Mouse (Mus musculus) heart, embryonic 11.5 days (tissue): ENCODE measurements around the gene Pappa. TPM values are rescaled to one million over a fixed set of nuclear protein-coding genes. Genes with fewer than 3 reads are reported as not detected.

Experiments used
- ATAC-seq: fragments of 200-750 bp; cut with Nextera tagmentation; replicated peaks from 2 replicates; pipeline ENCODE4 v1.8.0; 2017; ENCODE audit warnings: moderate library complexity; ENCODE audit not compliant: insufficient number of reproducible peaks, low FRiP score, low TSS enrichment
- H3K27ac ChIP-seq: fragments of 300-500 bp; sonication (generic); 2 replicates; pipeline ENCODE4 v1.5.1; 2014; ENCODE audit warnings: mild to moderate bottlenecking, low read depth, low read length
- H3K27me3 ChIP-seq: fragments of 300-500 bp; sonication (generic); 2 replicates; pipeline ENCODE4 v1.6.1; 2014; ENCODE audit warnings: mild to moderate bottlenecking, low read length, mixed read lengths; ENCODE audit not compliant: control insufficient read depth, insufficient read depth
- H3K36me3 ChIP-seq: fragments of 300-500 bp; sonication (generic); 2 replicates; pipeline ENCODE4 v1.6.1; 2014; ENCODE audit warnings: mild to moderate bottlenecking, low read length, moderate library complexity, mixed read lengths; ENCODE audit not compliant: control insufficient read depth, insufficient read depth
- H3K4me1 ChIP-seq: fragments of 300-500 bp; sonication (generic); 2 replicates; pipeline ENCODE4 v1.6.1; 2014; ENCODE audit warnings: low read length; ENCODE audit not compliant: control insufficient read depth, insufficient read depth
- H3K4me2 ChIP-seq: fragments of 300-500 bp; sonication (generic); 2 replicates; pipeline ENCODE4 v1.6.1; 2014; ENCODE audit warnings: mild to moderate bottlenecking, moderate library complexity
- H3K4me3 ChIP-seq: fragments of 300-500 bp; sonication (generic); 2 replicates; pipeline ENCODE4 v1.5.1; 2014; ENCODE audit warnings: low read depth, low read length
- H3K9ac ChIP-seq: fragments of 300-500 bp; sonication (generic); 2 replicates; pipeline ENCODE4 v1.6.1; 2014; ENCODE audit warnings: mild to moderate bottlenecking, low read depth, low read length, moderate library complexity
- H3K9me3 ChIP-seq: fragments of 300-500 bp; sonication (generic); replicated peaks from 2 replicates; pipeline ENCODE4 v1.6.1; 2016; ENCODE audit warnings: low read length; ENCODE audit not compliant: control insufficient read depth
- WGBS: fragments of 180-500 bp; shearing (Covaris S2); extraction: QIAGEN DNeasy Blood & Tissue Kit; methylation state at CpG from one replicate; pipeline ENCODE4 v1.1.7; 2014; ENCODE audit not compliant: insufficient replicate concordance; 5-methylcytosine and 5-hydroxymethylcytosine counted together
- polyA plus RNA-seq: library from polyadenylated mRNA; unstranded; fragments of >200 nt; fragmentation: Nextera tagmentation; extraction: Ambion mirVana; gene quantifications from 2 replicates; pipeline ENCODE4 v1.2.1, GENCODE M21; 2014

Pappa gene
- polyA plus RNA-seq, 1 experiment from 2014 or later, result 1.3 TPM

DNA sequence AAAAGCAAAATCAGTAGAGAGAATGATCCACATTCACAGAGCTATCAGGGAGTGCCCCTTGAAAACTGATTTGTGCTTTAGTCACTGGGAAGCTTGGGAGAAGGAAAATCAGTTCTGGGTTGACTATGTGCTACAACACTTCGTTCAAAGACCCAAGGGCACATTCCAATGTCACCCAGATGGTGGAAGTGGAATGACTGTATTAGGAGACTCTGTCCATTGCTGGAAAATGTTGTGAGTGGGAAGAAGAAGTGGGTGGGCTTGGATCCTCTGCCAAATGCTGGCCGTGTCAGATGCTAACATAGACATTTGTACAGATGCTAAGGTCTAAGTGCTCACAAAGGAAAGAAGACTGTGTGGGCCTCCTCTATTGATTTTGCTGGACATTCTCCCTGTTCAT lies 29.6 kb downstream of the Pappa start:
- WGBS, result 49% methylated on average over 2 of the region's 2 CpGs
- no peak overlapping the region for H3K27ac ChIP-seq

GRCm38 (mm10) chr4:65156231-65156630 lies 32.3 kb downstream of the Pappa start:
- Histone ChIP-seq H3K9ac (no peak overlapping the region), H3K9me3 (no peaks in the 10 kb centered on the region), H3K4me3 (no peak overlapping the region), H3K27ac (no peak overlapping the region), H3K4me1 (no peaks in the 10 kb centered on the region; the same call in none of the 2 replicates), H3K27me3 (no peaks in the 10 kb centered on the region), H3K4me2 (no peak overlapping the region), H3K36me3 (no peaks in the 10 kb centered on the region)
- WGBS, result 83% methylated on average over 10 of the region's 10 CpGs
- ATAC-seq, result no peak

More for the DNA sequence above, 29.6 kb downstream of the Pappa start:
- no peak overlapping the region for H3K4me3 ChIP-seq
- no peak for ATAC-seq
- no peak overlapping the region for H3K4me2 ChIP-seq
- H3K27me3 ChIP-seq, result no peaks in the 10 kb centered on the region
- no peaks in the 10 kb centered on the region for H3K36me3 ChIP-seq
- H3K4me1 ChIP-seq, result no peaks in the 10 kb centered on the region
- no peak overlapping the region for H3K9ac ChIP-seq
- no peaks in the 10 kb centered on the region for H3K9me3 ChIP-seq

DNA sequence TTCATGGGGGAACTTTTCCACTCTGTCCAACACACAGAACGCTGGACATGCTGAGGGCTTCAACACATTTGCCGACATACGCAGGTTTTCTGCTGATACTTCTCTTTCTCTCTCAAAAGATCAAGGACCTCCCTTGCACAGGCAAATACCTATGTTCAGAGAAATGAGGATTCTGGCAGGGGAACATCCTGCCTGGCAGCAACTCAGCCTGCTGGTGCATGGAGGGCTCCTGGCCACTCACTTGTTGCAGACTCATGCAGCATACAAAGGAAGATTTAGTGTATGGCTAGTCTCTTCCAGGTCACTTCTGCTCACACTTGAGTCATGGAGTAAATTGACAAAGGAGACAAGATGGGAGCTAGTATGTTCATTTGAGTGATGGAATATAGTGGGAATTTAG lies 34.7 kb downstream of the Pappa start:
- Histone ChIP-seq H3K4me2 (no peak overlapping the region), H3K4me1 (no peaks in the 10 kb centered on the region; the same call in none of the 2 replicates), H3K36me3 (no peaks in the 10 kb centered on the region), H3K4me3 (no peak overlapping the region), H3K9me3 (no peaks in the 10 kb centered on the region), H3K9ac (no peak overlapping the region), H3K27ac (no peak overlapping the region), H3K27me3 (no peaks in the 10 kb centered on the region)
- 83% methylated on average over 3 of the region's 3 CpGs for WGBS
- no peak for ATAC-seq

DNA sequence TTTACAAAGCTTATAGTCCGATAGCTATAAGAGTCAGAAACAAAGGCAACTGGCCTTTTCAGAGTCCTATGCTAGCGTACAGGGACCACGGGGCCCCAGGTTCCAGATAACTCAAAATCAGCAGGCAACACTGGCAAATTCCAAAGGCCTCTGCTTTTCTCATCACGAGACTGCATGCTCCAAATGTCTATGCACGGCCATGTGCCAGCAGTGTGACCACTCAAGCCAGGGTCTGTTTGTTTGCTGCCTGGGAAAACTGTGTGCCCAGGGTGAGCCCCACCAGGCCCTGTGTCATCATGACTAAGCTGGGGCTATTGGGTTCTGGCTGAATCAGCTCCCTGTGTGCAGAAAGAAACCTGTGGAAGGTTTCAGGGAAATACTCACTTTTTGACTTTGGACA lies 35.5 kb downstream of the Pappa start:
- Histone ChIP-seq H3K27ac (no peak overlapping the region), H3K4me1 (no peaks in the 10 kb centered on the region; the same call in none of the 2 replicates), H3K4me2 (no peak overlapping the region), H3K9me3 (no peaks in the 10 kb centered on the region), H3K4me3 (no peak overlapping the region), H3K27me3 (no peaks in the 10 kb centered on the region), H3K36me3 (no peaks in the 10 kb centered on the region), H3K9ac (no peak overlapping the region)
- WGBS, result 46% methylated on average over 5 of the region's 5 CpGs
- no peak for ATAC-seq

DNA sequence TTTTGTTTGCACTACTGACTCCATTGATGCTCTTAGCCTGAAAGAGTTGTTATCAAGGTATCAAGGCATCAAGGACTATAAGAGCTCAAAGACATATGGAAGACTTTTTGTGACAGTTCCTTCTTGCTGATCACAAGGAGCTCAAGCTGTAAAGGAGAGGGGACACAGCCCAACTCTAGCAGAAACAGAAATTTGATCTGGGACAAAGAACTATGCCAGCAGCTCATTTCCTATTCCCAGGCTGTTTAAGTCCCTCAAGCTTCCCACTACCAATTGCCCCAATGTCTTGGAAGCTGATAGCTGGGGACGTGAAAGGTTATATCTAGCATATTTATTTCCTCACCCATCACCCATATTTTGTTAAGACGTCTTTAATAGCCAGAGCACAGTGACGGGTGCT lies 39.7 kb downstream of the Pappa start:
- Histone ChIP-seq H3K4me3 (no peak overlapping the region), H3K27me3 (no peaks in the 10 kb centered on the region), H3K4me1 (no peaks in the 10 kb centered on the region; the same call in none of the 2 replicates), H3K4me2 (no peak overlapping the region), H3K36me3 (no peaks in the 10 kb centered on the region), H3K27ac (no peak overlapping the region), H3K9ac (no peak overlapping the region), H3K9me3 (no peaks in the 10 kb centered on the region)
- WGBS, result 58% methylated on average over 3 of the region's 3 CpGs
- ATAC-seq, result no peak

DNA sequence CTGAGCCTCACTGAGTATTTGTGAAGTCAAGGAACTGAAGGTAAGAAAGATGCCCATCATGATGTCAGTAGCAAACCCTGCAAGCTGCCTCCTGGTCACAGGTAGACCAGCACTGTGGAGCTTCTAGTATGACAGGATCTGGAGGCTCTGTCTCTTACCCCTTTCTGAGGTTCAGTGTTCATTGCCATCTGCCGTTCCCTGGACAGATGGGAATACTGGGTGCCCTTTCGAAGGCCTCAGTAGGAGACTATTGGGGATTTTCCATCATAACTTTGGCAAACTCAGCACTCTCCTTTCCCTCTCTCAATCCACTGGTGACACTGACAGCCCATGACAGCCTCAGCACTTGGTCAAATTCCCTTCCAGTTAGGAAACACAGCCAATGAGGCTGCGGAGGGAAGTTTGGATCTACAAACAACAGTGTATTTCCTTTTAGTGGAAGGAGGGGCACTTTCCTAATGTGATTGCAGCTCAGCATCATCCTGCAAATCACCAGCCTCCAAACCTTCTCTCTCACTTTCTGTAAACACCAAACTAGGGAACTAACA lies 42.4 kb downstream of the Pappa start:
- H3K4me2 ChIP-seq, result no peak overlapping the region
- WGBS, result 76% methylated on average over 3 of the region's 3 CpGs
- ATAC-seq, result no peak
- H3K4me1 ChIP-seq, result no peaks in the 10 kb centered on the region
- H3K27ac ChIP-seq, result no peak overlapping the region
- H3K9ac ChIP-seq, result no peak overlapping the region
- H3K27me3 ChIP-seq, result no peaks in the 10 kb centered on the region
- no peaks in the 10 kb centered on the region for H3K9me3 ChIP-seq
- H3K36me3 ChIP-seq, result no peaks in the 10 kb centered on the region
- H3K4me3 ChIP-seq, result no peak overlapping the region

- Histone ChIP-seq H3K9ac (no peak overlapping the region), H3K9me3 (no peaks in the 10 kb centered on the region), H3K27me3 (no peaks in the 10 kb centered on the region), H3K4me3 (no peak overlapping the region), H3K27ac (no peak overlapping the region), H3K4me2 (no peak overlapping the region), H3K36me3 (no peaks in the 10 kb centered on the region), H3K4me1 (no peaks in the 10 kb centered on the region)
- 77% methylated on average over 3 of the region's 3 CpGs for WGBS
- ATAC-seq, result no peak
Measured at GRCm38 (mm10) chr4:65174505-65174904, 50.5 kb downstream of the Pappa start.

DNA sequence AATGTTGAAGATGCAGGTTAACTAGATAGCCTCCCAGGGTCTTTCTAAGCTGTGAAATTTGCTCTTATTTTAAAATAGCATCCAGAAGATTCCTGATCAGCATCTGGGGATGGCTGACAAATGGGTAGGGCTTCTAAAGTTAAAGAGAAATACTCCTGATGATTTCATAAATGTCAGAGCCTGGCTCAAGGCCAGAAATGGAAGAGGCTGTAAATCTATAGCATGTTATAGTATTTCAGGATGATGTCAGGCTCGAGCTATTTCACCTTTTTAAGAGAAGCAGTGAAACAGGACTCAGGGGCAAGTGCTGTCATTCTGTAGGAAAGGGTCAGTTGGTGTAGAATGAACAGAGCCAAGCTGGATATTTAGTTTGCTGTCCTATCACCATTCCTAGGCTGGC lies 54.2 kb downstream of the Pappa start:
- no peak overlapping the region for H3K9ac ChIP-seq
- H3K9me3 ChIP-seq, result no peaks in the 10 kb centered on the region
- H3K4me3 ChIP-seq, result no peak overlapping the region
- no peaks in the 10 kb centered on the region for H3K4me1 ChIP-seq
- H3K4me2 ChIP-seq, result no peak overlapping the region
- 24% methylated on average over 1 of the region's 1 CpGs for WGBS
- no peak for ATAC-seq
- no peaks in the 10 kb centered on the region for H3K36me3 ChIP-seq
- no peaks in the 10 kb centered on the region for H3K27me3 ChIP-seq
- no peak overlapping the region for H3K27ac ChIP-seq

DNA sequence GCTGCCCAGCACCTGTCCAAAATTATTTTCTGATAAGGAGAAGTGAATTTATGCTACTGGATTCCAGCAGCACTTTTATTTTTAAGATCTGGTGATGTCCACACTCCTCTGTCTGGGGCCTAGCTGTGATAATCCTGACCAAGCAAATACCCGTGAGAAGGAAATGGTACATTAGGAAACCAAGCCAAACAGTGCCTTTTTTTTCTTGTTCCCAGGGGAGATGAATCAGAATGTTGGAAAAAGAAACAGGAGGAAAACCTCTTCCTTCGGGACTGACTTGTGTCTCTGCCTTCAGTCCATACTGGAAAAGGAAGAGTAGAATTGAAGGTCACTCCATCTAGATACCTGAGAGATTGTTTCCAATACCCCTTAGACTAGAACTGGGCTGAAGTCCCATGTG lies 63.3 kb downstream of the Pappa start:
- no peak overlapping the region for H3K27ac ChIP-seq
- H3K27me3 ChIP-seq, result no peaks in the 10 kb centered on the region
- H3K4me1 ChIP-seq, result no peaks in the 10 kb centered on the region
- no peak overlapping the region for H3K4me3 ChIP-seq
- no peak for ATAC-seq
- no peaks in the 10 kb centered on the region for H3K9me3 ChIP-seq
- WGBS, result 52% methylated on average over 2 of the region's 2 CpGs
- H3K4me2 ChIP-seq, result no peak overlapping the region
- H3K36me3 ChIP-seq, result no peaks in the 10 kb centered on the region
- H3K9ac ChIP-seq, result no peak overlapping the region
